Mouse (Mus musculus) lung, embryonic 14.5 days (tissue): ENCODE measurements around the gene Esp24. TPM values are rescaled to one million over a fixed set of nuclear protein-coding genes. Genes with fewer than 3 reads are reported as not detected.
"Not testable (repeated sequence)": the region's sequence is repeated elsewhere in the genome, so short reads cannot be mapped to it uniquely, and the experiment has no call there.

Experiments
- ATAC-seq: fragments of 200-750 bp; cut with Nextera tagmentation; 2 replicates; pipeline ENCODE4 v1.8.0; 2017; ENCODE audit warnings: mild to moderate bottlenecking, moderate TSS enrichment, moderate library complexity; ENCODE audit not compliant: insufficient read depth
- DNase-seq: peaks from one replicate; pipeline ENCODE4 v3.0.0-alpha.2; 2015
- H3K27ac ChIP-seq: fragments of 300-500 bp; sonication (generic); 2 replicates; pipeline ENCODE4 v1.5.1; 2014; ENCODE audit warnings: low read depth, mild to moderate bottlenecking, moderate library complexity
- H3K27me3 ChIP-seq: fragments of 300-500 bp; sonication (generic); 2 replicates; pipeline ENCODE4 v1.6.1; 2014; ENCODE audit warnings: low read length, control low read depth; ENCODE audit not compliant: insufficient read depth
- H3K36me3 ChIP-seq: fragments of 300-500 bp; sonication (generic); 2 replicates; pipeline ENCODE4 v1.6.1; 2014; ENCODE audit warnings: control low read depth; ENCODE audit not compliant: insufficient read depth
- H3K4me1 ChIP-seq: fragments of 300-500 bp; sonication (generic); 2 replicates; pipeline ENCODE4 v1.6.1; 2014; ENCODE audit warnings: antibody characterized with exemption, control low read depth; ENCODE audit not compliant: insufficient read depth
- H3K4me2 ChIP-seq: fragments of 300-500 bp; sonication (generic); 2 replicates; pipeline ENCODE4 v1.6.1; 2014; ENCODE audit warnings: mild to moderate bottlenecking
- H3K4me3 ChIP-seq: fragments of 300-500 bp; sonication (generic); 2 replicates; pipeline ENCODE4 v1.5.1; 2014; ENCODE audit warnings: low read depth, low read length
- H3K9ac ChIP-seq: fragments of 300-500 bp; sonication (generic); 2 replicates; pipeline ENCODE4 v1.6.1; 2014
- H3K9me3 ChIP-seq: fragments of 300-500 bp; sonication (generic); 2 replicates; pipeline ENCODE4 v1.6.1; 2016; ENCODE audit warnings: low read depth, low read length, control low read depth
- CTCF ChIP-seq: IDR thresholded peaks from 2 replicates; pipeline ENCODE4 v1.5.1; 2016; ENCODE audit warnings: antibody characterized with exemption, low read depth
- WGBS: fragments of 180-500 bp; shearing (Covaris S2); extraction: QIAGEN DNeasy Blood & Tissue Kit; methylation state at CpG from one replicate; pipeline ENCODE4 v1.1.7; 2014; 5-methylcytosine and 5-hydroxymethylcytosine counted together
- polyA plus RNA-seq: library from polyadenylated mRNA; unstranded; fragments of >200 nt; fragmentation: Nextera tagmentation; extraction: Ambion mirVana; gene quantifications from 2 replicates; pipeline ENCODE4 v1.2.1, GENCODE M21; 2014

The Esp24 gene
- polyA plus RNA-seq = not detected in 2 replicates

- ATAC-seq, H3K27ac ChIP-seq, DNase-seq, H3K27me3 ChIP-seq, H3K4me1 ChIP-seq, H3K4me2 ChIP-seq, H3K9me3 ChIP-seq, H3K9ac ChIP-seq, H3K36me3 ChIP-seq, H3K4me3 ChIP-seq: not testable (repeated sequence)
- 80% methylated on average over 3 of the region's 3 CpGs for WGBS
Observed at GRCm38 (mm10) chr17:39036395-39036794, at the start of gene Esp24. TSS of gene Esp24 (plus strand) at chr17:39036695.

- Histone ChIP-seq H3K9me3 (no peaks in the 10 kb centered on the region), H3K4me2 (no peak overlapping the region), H3K36me3 (no peaks in the 10 kb centered on the region), H3K4me1 (no peaks in the 10 kb centered on the region), H3K27me3 (no peaks in the 10 kb centered on the region), H3K9ac (no peak overlapping the region), H3K4me3 (no peak overlapping the region), H3K27ac (no peak overlapping the region)
- no peak for TF ChIP-seq CTCF
- ATAC-seq = no peak
- DNase-seq = no peak
- WGBS = 94% methylated on average over 1 of the region's 1 CpGs
Observed at GRCm38 (mm10) chr17:39009846-39010245, 26.6 kb upstream of the Esp24 start.

DNA sequence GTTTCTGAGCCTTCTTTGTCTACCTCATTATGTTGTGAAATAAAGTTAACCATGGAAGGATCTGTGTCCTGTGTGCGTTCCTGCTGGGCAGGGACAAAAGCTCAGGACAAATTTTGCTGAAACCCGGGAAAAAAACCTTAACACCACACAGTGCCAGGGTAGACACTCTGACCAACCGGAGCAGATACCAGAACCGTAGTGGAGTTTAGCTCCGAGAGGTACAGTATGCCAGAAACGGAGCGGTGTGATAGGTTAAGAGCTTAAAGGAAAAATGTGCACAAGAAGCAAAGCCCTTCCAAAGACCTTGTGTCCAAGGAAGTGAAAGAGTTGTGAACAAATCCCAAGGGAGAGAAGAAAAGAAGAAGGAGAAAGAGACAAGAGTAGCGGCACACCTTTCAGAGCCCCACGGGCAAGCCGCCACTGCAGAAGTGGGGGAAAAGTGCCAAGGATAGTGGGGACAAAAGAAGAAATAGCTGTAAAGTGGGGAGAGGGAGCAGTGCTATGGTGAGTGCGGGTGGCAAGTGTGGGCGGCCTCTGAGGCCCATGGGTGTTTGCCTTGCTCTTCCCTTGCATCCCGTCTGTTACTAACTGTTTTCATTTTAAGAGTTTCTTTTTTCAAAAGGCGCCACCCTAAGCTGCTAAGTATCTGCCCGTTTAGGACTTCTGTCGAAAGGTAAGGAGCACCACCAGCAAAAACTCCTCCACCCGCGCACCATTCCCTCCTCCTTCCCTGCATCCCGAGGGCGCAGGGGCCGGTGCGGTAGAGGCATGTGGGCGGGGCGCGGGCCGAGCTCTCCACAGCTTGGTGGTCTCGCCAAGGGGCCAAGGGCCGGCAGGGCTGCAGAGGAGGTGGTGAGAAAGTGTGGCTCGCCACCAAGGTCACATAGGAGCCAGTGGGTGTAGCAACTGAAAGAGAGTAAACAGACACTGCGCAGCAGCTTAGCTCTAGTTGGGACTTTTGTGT is 25.5 kb upstream of the Esp24 start:
- H3K4me3 ChIP-seq = no peak overlapping the region
- H3K4me1 ChIP-seq = no peaks in the 10 kb centered on the region
- no peaks in the 10 kb centered on the region for H3K27me3 ChIP-seq
- DNase-seq (no peak), ATAC-seq (no peak)
- H3K9me3 ChIP-seq = no peaks in the 10 kb centered on the region; the same call in 1 of the 2 replicates
- H3K27ac ChIP-seq = no peak overlapping the region
- H3K9ac ChIP-seq = no peak overlapping the region
- no peak for TF ChIP-seq CTCF
- no peaks in the 10 kb centered on the region for H3K36me3 ChIP-seq
- no peak overlapping the region for H3K4me2 ChIP-seq
- 38% methylated on average over 30 of the region's 30 CpGs for WGBS

DNA sequence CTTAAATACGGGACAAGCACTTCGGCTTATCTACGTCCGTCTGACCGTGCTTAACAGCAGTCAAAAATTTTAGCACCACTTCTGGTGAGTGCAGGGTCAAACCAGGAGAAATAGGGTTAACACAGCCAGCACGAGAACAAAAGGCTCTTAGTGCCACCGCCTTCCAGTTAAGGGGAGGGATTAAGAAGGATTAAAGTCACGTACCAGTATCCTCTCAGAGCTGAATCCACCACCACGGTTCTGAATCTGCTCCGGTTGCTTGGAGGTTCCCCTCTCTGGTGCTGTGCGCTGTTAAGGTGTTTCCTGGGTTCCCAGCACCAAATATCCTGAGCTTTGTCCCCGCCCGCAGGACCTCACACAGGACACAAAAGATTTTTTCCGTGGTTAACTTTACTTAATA is 19.3 kb upstream of the Esp24 start:
- Histone ChIP-seq H3K4me3 (no peak overlapping the region), H3K4me2 (no peak overlapping the region), H3K27ac (no peak overlapping the region), H3K9ac (no peak overlapping the region), H3K27me3 (no peaks in the 10 kb centered on the region), H3K36me3 (no peaks in the 10 kb centered on the region), H3K4me1 (no peaks in the 10 kb centered on the region), H3K9me3 (no peaks in the 10 kb centered on the region; the same call in 1 of the 2 replicates)
- DNase-seq = no peak
- no peak for ATAC-seq
- TF ChIP-seq CTCF = no peak
- 62% methylated on average over 14 of the region's 14 CpGs for WGBS

DNA sequence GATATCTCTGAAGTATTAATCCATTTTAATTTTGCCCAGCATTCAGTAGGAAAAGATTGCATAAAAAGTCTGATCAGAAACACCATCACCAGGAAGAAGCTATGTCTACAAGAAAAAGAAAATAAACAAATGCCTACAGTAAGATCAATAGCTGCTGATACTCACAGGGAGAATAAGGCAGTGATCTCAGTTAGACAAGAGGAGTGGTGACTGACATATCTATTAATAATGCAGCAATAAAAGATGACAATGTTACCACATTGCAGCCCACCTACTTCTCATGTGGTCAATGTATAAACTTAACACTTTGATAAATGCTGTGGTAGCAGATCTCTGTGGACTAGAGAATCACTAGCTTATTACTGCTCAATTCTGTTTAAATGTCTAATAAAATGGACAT is 6.7 kb downstream of the Esp24 start, which contains the start of gene Gm21903:
TSS of gene Gm21903 (minus strand) at position 101 of the 400 bp plus-strand sequence.
- Histone ChIP-seq H3K27me3 (no peaks in the 10 kb centered on the region), H3K9me3 (no peaks in the 10 kb centered on the region), H3K4me1 (no peaks in the 10 kb centered on the region), H3K36me3 (no peaks in the 10 kb centered on the region), H3K9ac (no peak within 1 kb of the TSS), H3K4me3 (no peak within 1 kb of the TSS), H3K27ac (no peak within 1 kb of the TSS), H3K4me2 (no peak within 1 kb of the TSS)
- ATAC-seq (no peak), DNase-seq (no peak)
- TF ChIP-seq CTCF = no peak

DNA sequence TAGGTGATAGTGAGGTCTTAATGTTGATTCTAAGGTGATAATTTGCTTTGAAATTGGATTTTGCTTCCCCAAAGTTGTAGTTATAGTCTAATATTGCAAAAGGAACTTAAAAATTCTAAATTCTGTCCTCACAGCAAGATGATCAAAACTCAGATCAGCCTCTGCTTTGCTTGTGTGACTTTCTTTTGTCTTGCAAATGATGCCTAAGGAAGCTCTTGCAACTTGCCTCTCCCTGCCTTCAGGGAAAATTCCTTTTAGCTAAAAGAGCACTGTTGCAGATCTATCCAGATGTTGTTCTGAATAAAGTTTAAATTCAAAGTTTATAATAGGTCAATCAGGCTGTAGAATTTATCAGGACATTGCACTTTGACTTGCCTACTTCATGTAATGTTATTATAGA is 27.1 kb downstream of the Esp24 start:
- Histone ChIP-seq H3K27ac (no peak overlapping the region), H3K9ac (no peak overlapping the region), H3K4me2 (no peak overlapping the region), H3K4me3 (no peak overlapping the region), H3K4me1 (no peaks in the 10 kb centered on the region), H3K36me3 (no peaks in the 10 kb centered on the region), H3K27me3 (no peaks in the 10 kb centered on the region), H3K9me3 (no peaks in the 10 kb centered on the region; the same call in 1 of the 2 replicates)
- no peak for TF ChIP-seq CTCF
- DNase-seq (no peak), ATAC-seq (no peak)

DNA sequence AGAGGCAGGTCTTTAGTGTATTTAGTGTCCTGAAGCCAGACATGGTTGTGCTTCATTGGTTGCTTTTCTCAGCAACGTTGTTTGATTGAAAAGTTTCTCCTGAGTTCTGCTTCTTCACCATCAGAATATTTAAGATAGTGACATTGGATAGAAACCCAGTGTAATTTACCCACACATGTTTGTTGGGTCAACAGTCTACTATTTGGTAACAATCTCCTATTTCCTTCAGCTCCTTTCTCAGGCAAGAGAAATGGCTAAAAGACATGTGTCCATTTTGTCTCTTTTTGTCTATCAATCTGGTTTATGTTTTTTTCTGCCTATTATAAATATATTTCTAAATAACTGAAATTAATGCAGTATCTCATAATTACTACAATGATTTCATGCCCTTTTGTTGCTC is 40.4 kb downstream of the Esp24 start, which contains the start of gene Esp23:
TSS of gene Esp23 (minus strand) at position 101 of the 400 bp plus-strand sequence.
- no peaks in the 10 kb centered on the region for H3K9me3 ChIP-seq
- H3K4me1 ChIP-seq = no peaks in the 10 kb centered on the region
- no peaks in the 10 kb centered on the region for H3K27me3 ChIP-seq
- no peak within 1 kb of the TSS for H3K27ac ChIP-seq
- no peak within 1 kb of the TSS for H3K4me2 ChIP-seq
- no peaks in the 10 kb centered on the region for H3K36me3 ChIP-seq
- DNase-seq (no peak), ATAC-seq (no peak)
- no peak within 1 kb of the TSS for H3K9ac ChIP-seq
- 41% methylated on average over 1 of the region's 1 CpGs for WGBS
- no peak within 1 kb of the TSS for H3K4me3 ChIP-seq
- TF ChIP-seq CTCF = no peak

Other genes with a start within 250 kb of the Esp24 start
- gene Gm21903, start 6.6 kb downstream of the Esp24 start, polyA plus RNA-seq = not detected in 2 replicates
- gene Esp23, start 40.3 kb downstream of the Esp24 start, polyA plus RNA-seq = not detected in 2 replicates
- not detected in 2 replicates for gene Esp22, start 58.6 kb downstream of the Esp24 start, polyA plus RNA-seq